Mouse (Mus musculus) E14TG2a.4 (cell line): ENCODE data around the gene Frmd5.

Experiments
- CTCF ChIP-seq: conservative IDR thresholded peaks from 2 replicates; pipeline ENCODE4 v1.5.1; 2014; ENCODE audit warnings: low read length
- NANOG ChIP-seq: IDR thresholded peaks from 2 replicates; pipeline ENCODE4 v1.6.1; 2014; ENCODE audit warnings: borderline replicate concordance, low read length, mixed read lengths
- POU5F1 ChIP-seq: IDR thresholded peaks from 2 replicates; pipeline ENCODE4 v1.6.1; 2014; ENCODE audit warnings: low read length, borderline replicate concordance

- TF ChIP-seq CTCF (0 out of 2 replicates have a peak, but pooled peaks have one; percentile 14), NANOG (no peak), POU5F1 (no peak)
Observed at GRCm38 (mm10) chr2:121544829-121545228, 262.1 kb downstream of the Frmd5 start.
